Mouse (Mus musculus) liver, embryonic 14.5 days (tissue): Measurements from ENCODE around the gene Gm364.

Experiments used
- CTCF ChIP-seq: IDR thresholded peaks from 2 replicates; pipeline ENCODE4 v1.5.1; 2016; ENCODE audit warnings: antibody characterized with exemption, low read depth, control low read depth
- EP300 ChIP-seq: IDR thresholded peaks from 2 replicates; pipeline ENCODE4 v1.6.1; 2016; ENCODE audit warnings: antibody characterized with exemption, low read depth

- TF ChIP-seq CTCF (no peak), EP300 (no peak)
These were observed 112.5 kb downstream of the Gm364 start for GRCm38 (mm10) chrX:57521117-57522095.
